Mouse (Mus musculus) liver, embryonic 13.5 days (tissue): ENCODE results near the gene Ltbr. TPM values are rescaled to one million over a fixed set of nuclear protein-coding genes. Genes with fewer than 3 reads are reported as not detected.
"Not testable (repeated sequence)": the region's sequence is repeated elsewhere in the genome, so short reads cannot be mapped to it uniquely, and the experiment has no call there.

ENCODE experiments used
- ATAC-seq: fragments of 200-750 bp; cut with Nextera tagmentation; 2 replicates; pipeline ENCODE4 v1.8.0; 2017; ENCODE audit warnings: low read depth, mild to moderate bottlenecking, moderate number of reproducible peaks, moderate library complexity
- DNase-seq: peaks from one replicate; pipeline ENCODE4 v3.0.0; 2022
- H3K27ac ChIP-seq: fragments of 300-500 bp; sonication (generic); 2 replicates; pipeline ENCODE4 v1.5.1; 2015; ENCODE audit warnings: moderate library complexity, mild to moderate bottlenecking, inconsistent platforms
- H3K27me3 ChIP-seq: fragments of 300-500 bp; sonication (generic); 2 replicates; pipeline ENCODE4 v1.6.1; 2015; ENCODE audit warnings: mild to moderate bottlenecking, inconsistent platforms
- H3K36me3 ChIP-seq: fragments of 300-500 bp; sonication (generic); 2 replicates; pipeline ENCODE4 v1.6.1; 2015; ENCODE audit warnings: mild to moderate bottlenecking, inconsistent platforms
- H3K4me1 ChIP-seq: fragments of 300-500 bp; sonication (generic); replicated peaks from 2 replicates; pipeline ENCODE4 v1.6.1; 2015; ENCODE audit warnings: inconsistent platforms
- H3K4me2 ChIP-seq: fragments of 300-500 bp; sonication (generic); 2 replicates; pipeline ENCODE4 v1.6.1; 2015; ENCODE audit warnings: inconsistent platforms, mild to moderate bottlenecking, moderate library complexity
- H3K4me3 ChIP-seq: fragments of 300-500 bp; sonication (generic); replicated peaks from 2 replicates; pipeline ENCODE4 v1.5.1; 2015; ENCODE audit warnings: mild to moderate bottlenecking, inconsistent platforms
- H3K9ac ChIP-seq: fragments of 300-500 bp; sonication (generic); 2 replicates; pipeline ENCODE4 v1.6.1; 2015; ENCODE audit warnings: mild to moderate bottlenecking, inconsistent platforms
- H3K9me3 ChIP-seq: fragments of 300-500 bp; sonication (generic); replicated peaks from 2 replicates; pipeline ENCODE4 v1.6.1; 2016; ENCODE audit warnings: inconsistent platforms
- WGBS: fragments of 180-500 bp; shearing (Covaris S2); methylation state at CpG from one replicate; pipeline ENCODE4 v1.1.7; 2015; ENCODE audit not compliant: insufficient replicate concordance; 5-methylcytosine and 5-hydroxymethylcytosine counted together
- polyA plus RNA-seq: library from polyadenylated mRNA; unstranded; fragments of >200 nt; fragmentation: Nextera tagmentation; extraction: Ambion mirVana; gene quantifications from 2 replicates; pipeline ENCODE4 v1.2.1, GENCODE M21; 2015

Gene Ltbr
- polyA plus RNA-seq, 1 experiment from 2014 or later, result 18.4 TPM

- 77% methylated on average over 4 of the region's 4 CpGs for WGBS
- H3K9ac ChIP-seq, result no peak overlapping the region
- no peaks in the 10 kb centered on the region for H3K36me3 ChIP-seq
- H3K4me3 ChIP-seq, result no peak overlapping the region
- no peak overlapping the region for H3K4me2 ChIP-seq
- H3K4me1 ChIP-seq, result no peaks in the 10 kb centered on the region
- H3K9me3 ChIP-seq, result no peaks in the 10 kb centered on the region
- no peaks in the 10 kb centered on the region for H3K27me3 ChIP-seq
- no peak for DNase-seq
- ATAC-seq, result no peak
- no peak overlapping the region for H3K27ac ChIP-seq
These were observed 26.7 kb downstream of the Ltbr start for GRCm38 (mm10) chr6:125286944-125287343.

GRCm38 (mm10) chr6:125285890-125286289 lies 27.8 kb downstream of the Ltbr start, which contains the start of gene Tuba3a:
TSS of gene Tuba3a (minus strand) at chr6:125286042.
- DNase-seq (no peak), ATAC-seq (no peak)
- WGBS, result 89% methylated on average over 22 of the region's 22 CpGs
- Histone ChIP-seq H3K36me3 (no peaks in the 10 kb centered on the region), H3K9ac (no peak within 1 kb of the TSS), H3K27me3 (no peaks in the 10 kb centered on the region), H3K4me3 (no peak within 1 kb of the TSS), H3K27ac (no peak within 1 kb of the TSS), H3K4me1 (no peaks in the 10 kb centered on the region), H3K9me3 (no peaks in the 10 kb centered on the region), H3K4me2 (no peak within 1 kb of the TSS)

DNA sequence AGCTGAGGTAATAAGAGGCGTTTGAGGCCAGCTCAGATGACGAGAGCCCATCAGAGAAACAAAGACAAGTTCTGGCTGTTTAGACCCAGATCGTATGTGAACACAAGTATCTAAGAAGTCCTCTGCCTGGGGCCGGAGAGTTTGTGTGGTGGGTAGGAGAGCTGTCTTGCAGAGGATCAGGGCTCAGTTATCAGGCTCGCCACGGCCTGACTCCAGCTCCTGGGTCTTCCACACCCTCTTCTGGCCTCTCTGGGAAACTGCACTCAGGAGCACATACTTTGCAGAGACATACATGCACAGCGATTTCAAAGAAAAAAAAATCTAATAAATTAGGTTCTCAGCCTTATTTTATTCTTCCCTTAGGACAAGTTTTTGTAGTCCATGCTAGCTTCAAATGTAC lies 28.9 kb downstream of the Ltbr start:
- Histone ChIP-seq H3K9me3 (no peaks in the 10 kb centered on the region), H3K9ac (no peak overlapping the region), H3K4me2 (no peak overlapping the region), H3K27me3 (no peaks in the 10 kb centered on the region), H3K36me3 (no peaks in the 10 kb centered on the region), H3K4me1 (no peaks in the 10 kb centered on the region), H3K27ac (no peak overlapping the region), H3K4me3 (no peak overlapping the region)
- DNase-seq (no peak), ATAC-seq (no peak)
- WGBS, result 81% methylated on average over 7 of the region's 7 CpGs

DNA sequence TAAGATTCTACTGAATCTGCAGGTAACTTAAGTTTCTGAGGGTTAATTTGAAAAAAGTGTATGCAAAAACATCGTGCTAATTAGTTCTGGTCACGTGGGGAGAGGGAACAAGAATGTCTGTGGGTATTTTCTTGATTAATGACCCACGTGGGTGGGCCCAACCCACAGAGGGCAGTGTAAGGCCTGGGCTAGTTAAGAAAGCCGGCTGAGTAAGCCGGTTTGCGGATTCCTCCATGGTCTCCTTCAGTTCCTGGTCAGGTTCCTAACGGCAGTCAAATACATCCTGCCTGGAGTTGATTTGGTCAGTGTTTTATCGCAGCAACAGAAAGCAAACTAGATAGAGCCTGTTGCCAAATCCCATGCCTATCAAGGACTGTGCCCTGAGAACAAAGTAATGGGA lies 29.4 kb downstream of the Ltbr start:
- Histone ChIP-seq H3K9me3 (no peaks in the 10 kb centered on the region), H3K27ac (no peak overlapping the region), H3K9ac (no peak overlapping the region), H3K4me1 (no peaks in the 10 kb centered on the region), H3K4me2 (no peak overlapping the region), H3K27me3 (no peaks in the 10 kb centered on the region), H3K4me3 (no peak overlapping the region), H3K36me3 (no peaks in the 10 kb centered on the region)
- ATAC-seq, result no peak
- no peak for DNase-seq
- WGBS, result 58% methylated on average over 8 of the region's 8 CpGs

- H3K4me1 ChIP-seq, H3K9me3 ChIP-seq, H3K4me2 ChIP-seq, H3K36me3 ChIP-seq, H3K4me3 ChIP-seq, H3K9ac ChIP-seq, DNase-seq, H3K27ac ChIP-seq, ATAC-seq, H3K27me3 ChIP-seq: not testable (repeated sequence)
- 78% methylated on average over 13 of the region's 13 CpGs for WGBS
These were observed 31.0 kb downstream of the Ltbr start for GRCm38 (mm10) chr6:125282721-125283120.

DNA sequence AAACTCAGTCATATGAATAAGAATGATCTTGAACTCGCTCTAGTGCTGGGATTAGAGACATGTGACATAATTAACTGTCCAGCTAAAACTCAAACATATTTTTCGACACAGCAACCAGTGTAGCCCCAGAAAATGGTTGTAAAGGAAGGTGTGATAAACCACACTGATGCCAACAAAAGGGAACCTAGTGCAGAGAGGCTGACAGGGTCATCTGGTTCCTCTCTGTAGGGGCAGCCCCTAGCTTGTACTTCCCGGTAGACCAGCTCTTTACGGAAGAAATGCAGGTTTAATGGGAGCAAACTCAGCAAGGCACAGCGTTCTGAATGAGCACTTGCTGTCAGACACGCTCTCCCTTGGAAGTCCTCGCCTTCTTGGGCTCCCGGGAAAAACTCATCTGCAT lies 34.0 kb downstream of the Ltbr start:
- H3K27me3 ChIP-seq, result no peaks in the 10 kb centered on the region
- H3K4me1 ChIP-seq, result no peaks in the 10 kb centered on the region
- no peak overlapping the region for H3K27ac ChIP-seq
- H3K36me3 ChIP-seq, result no peaks in the 10 kb centered on the region
- no peak overlapping the region for H3K9ac ChIP-seq
- H3K9me3 ChIP-seq, result no peaks in the 10 kb centered on the region
- no peak for ATAC-seq
- no peak overlapping the region for H3K4me3 ChIP-seq
- 41% methylated on average over 8 of the region's 8 CpGs for WGBS
- DNase-seq, result no peak
- H3K4me2 ChIP-seq, result no peak overlapping the region

DNA sequence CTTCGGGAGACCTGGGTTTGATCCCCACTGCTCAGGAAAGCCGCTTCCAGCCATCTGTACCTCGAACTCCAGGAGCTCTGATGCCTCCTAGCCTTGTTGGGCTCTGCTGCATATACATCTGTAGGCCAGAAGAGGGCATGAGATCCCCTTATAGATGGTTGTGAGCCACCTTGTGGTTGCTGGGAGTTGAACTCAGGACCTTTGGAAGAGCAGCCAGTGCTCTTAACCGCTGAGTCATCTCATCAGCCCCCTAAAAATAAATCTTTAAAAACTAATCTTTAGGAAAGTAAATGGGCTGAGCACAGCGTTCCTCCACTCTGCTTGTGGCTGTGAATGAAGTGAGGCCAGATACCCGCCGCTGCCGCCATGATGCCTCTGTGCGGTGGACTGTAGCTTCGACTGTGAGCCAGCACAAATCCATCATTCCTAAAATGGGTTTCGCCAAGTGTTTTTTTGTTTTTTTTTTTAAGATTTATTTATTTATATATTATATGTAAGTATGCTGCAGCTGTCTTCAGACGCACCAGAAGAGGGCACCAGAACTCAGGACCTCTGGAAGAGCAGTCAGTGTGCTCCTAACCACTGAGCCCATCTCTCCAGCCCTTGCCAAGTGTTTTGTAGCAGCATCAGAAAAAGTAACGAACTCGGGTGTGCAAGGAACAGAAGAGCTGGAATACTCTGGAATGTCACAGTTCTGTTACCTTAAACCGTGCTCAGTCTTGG lies 38.7 kb downstream of the Ltbr start:
- ATAC-seq (no peak), DNase-seq (no peak)
- Histone ChIP-seq H3K27ac (no peak overlapping the region), H3K4me1 (peaks cover 14% of the 10 kb centered on the region), H3K9ac (no peak overlapping the region), H3K4me2 (no peak overlapping the region), H3K36me3 (no peaks in the 10 kb centered on the region), H3K4me3 (no peak overlapping the region), H3K27me3 (no peaks in the 10 kb centered on the region), H3K9me3 (no peaks in the 10 kb centered on the region)
- WGBS, result 51% methylated on average over 15 of the region's 15 CpGs

GRCm38 (mm10) chr6:125272228-125272785 lies 41.4 kb downstream of the Ltbr start:
- no peak overlapping the region for H3K27ac ChIP-seq

DNA sequence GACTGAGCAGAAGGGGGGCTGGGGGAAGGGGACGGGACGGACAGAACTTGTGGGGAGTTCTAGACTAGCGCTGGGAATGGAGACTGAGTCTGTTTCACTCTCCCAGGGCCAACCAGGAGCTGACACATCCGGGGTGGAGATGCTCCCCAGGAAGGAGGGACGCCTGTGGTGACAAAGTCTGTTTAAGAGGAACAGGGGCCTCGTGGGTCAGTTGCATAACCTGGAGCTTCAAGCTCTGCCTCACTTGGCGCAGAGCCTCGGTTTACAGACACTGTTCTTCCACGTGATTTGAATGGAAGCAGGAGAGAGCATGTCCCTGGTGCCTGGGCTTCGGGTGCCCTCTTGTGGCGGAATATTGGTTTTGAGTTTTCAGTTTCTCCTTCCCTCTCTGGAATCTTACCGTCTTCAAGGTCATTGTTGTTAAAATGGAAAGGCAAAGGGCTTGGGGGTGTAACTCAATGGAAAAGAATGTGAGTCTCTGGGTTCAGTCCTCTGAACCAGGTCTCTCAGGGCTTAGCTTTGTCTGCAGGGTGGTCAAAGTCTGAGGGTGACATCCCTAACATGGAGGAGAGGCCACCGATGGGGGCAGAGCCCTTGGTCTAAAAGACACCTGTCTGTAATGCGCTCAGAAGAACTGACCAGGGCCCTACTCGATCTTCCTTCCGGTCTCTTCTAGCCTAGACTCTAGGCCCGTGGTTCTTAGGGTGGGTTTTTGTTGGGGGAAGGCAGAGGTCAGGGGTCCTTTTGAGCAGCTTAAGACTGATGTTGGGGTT lies 42.0 kb downstream of the Ltbr start:
- H3K9ac ChIP-seq, result 0 out of 2 replicates have a peak overlapping the region, but pooled peaks have one; percentile 27
- peak overlapping the region; percentile 39 for H3K4me2 ChIP-seq
- peaks cover 14% of the 10 kb centered on the region for H3K4me1 ChIP-seq
- no peak overlapping the region for H3K4me3 ChIP-seq
- no peaks in the 10 kb centered on the region for H3K27me3 ChIP-seq
- DNase-seq, result peak; percentile 63
- no peak overlapping the region for H3K27ac ChIP-seq
- WGBS, result 15% methylated on average over 17 of the region's 17 CpGs
- no peaks in the 10 kb centered on the region for H3K36me3 ChIP-seq
- H3K9me3 ChIP-seq, result no peaks in the 10 kb centered on the region
- ATAC-seq, result peak; percentile 81

More at GRCm38 (mm10) chr6:125272228-125272785, 41.4 kb downstream of the Ltbr start:
- no peak for ATAC-seq
- Histone ChIP-seq H3K4me3 (no peak overlapping the region), H3K27me3 (no peaks in the 10 kb centered on the region), H3K9ac (no peak overlapping the region), H3K9me3 (no peaks in the 10 kb centered on the region), H3K4me2 (no peak overlapping the region), H3K4me1 (peaks cover 14% of the 10 kb centered on the region), H3K36me3 (no peaks in the 10 kb centered on the region)
- 70% methylated on average over 10 of the region's 10 CpGs for WGBS
- no peak for DNase-seq

GRCm38 (mm10) chr6:125268799-125269198 lies 44.9 kb downstream of the Ltbr start:
- Histone ChIP-seq H3K36me3 (no peaks in the 10 kb centered on the region), H3K27me3 (no peaks in the 10 kb centered on the region), H3K4me2 (no peak overlapping the region), H3K4me1 (peaks cover 14% of the 10 kb centered on the region), H3K27ac (no peak overlapping the region), H3K9ac (no peak overlapping the region), H3K9me3 (no peaks in the 10 kb centered on the region), H3K4me3 (no peak overlapping the region)
- no peak for ATAC-seq
- no peak for DNase-seq
- WGBS, result 54% methylated on average over 6 of the region's 6 CpGs

- Histone ChIP-seq H3K27ac (no peak overlapping the region), H3K4me2 (no peak overlapping the region), H3K36me3 (no peaks in the 10 kb centered on the region), H3K9ac (no peak overlapping the region), H3K9me3 (no peaks in the 10 kb centered on the region), H3K4me1 (peaks cover 14% of the 10 kb centered on the region), H3K4me3 (no peak overlapping the region), H3K27me3 (no peaks in the 10 kb centered on the region)
- no peak for ATAC-seq
- WGBS, result 65% methylated on average over 3 of the region's 3 CpGs
- no peak for DNase-seq
These were observed 46.2 kb downstream of the Ltbr start for GRCm38 (mm10) chr6:125267469-125267868.
